Mouse (Mus musculus): ENCODE measurements at regions not wholly inside any gene's neighbourhood (a gene's known extent, or its start where the extent isn't known, plus 50 kb on each side); places are given as distances from the start of the nearest gene placed in this dataset.

DNA sequence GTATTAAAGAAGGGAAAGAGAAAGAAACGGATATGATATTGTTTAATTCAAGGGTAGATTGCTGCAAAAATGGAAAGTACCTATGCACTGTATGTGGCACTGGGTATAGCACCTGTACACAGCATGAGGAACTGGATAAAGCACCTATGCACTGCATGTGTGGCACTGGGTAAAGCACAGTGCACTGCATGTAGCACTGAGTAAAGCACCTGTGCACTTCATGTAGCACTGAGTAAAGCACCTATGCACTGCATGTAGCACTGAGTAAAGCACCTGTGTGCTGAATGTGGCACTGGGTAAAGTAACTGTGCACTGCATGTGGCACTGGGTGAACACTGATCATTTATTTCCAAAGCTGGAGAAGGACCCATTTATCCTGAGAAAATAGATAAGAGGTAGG lies 280.2 kb upstream of the Fam49a start:
- Histone ChIP-seq H3K27me3 (replicated peaks; ENCODE audit: control insufficient read depth, insufficient read depth, low read length) (no peaks in the 10 kb centered on the region), H3K4me3 (ENCODE audit: low read length) (no peak overlapping the region), H3K4me1 (ENCODE audit: control insufficient read depth, insufficient read depth, low read depth, low read length) (no peaks in the 10 kb centered on the region), H3K9me3 (ENCODE audit: control insufficient read depth, low read length) (no peaks in the 10 kb centered on the region), H3K27ac (ENCODE audit: low read depth, low read length) (no peak overlapping the region), H3K36me3 (ENCODE audit: control insufficient read depth, insufficient read depth, low read length) (no peaks in the 10 kb centered on the region), H3K4me2 (ENCODE audit: low read length) (no peak overlapping the region), H3K9ac (ENCODE audit: low read depth, low read length) (no peak overlapping the region)
- no peak for ATAC-seq
- 81% methylated on average over 1 of the region's 1 CpGs for WGBS

- no peaks in the 10 kb centered on the region for H3K27me3 ChIP-seq (replicated peaks; ENCODE audit: control insufficient read depth, insufficient read depth, low read length)
- H3K4me1 ChIP-seq (ENCODE audit: control insufficient read depth, insufficient read depth, low read depth, low read length): no peaks in the 10 kb centered on the region
- WGBS: 88% methylated on average over 1 of the region's 1 CpGs
- H3K36me3 ChIP-seq (ENCODE audit: control insufficient read depth, insufficient read depth, low read length): no peaks in the 10 kb centered on the region
- H3K4me2 ChIP-seq (ENCODE audit: low read length): no peak overlapping the region
- H3K9me3 ChIP-seq (ENCODE audit: control insufficient read depth, low read length): no peaks in the 10 kb centered on the region
- no peak overlapping the region for H3K4me3 ChIP-seq (ENCODE audit: low read length)
- no peak for ATAC-seq
- no peak overlapping the region for H3K27ac ChIP-seq (ENCODE audit: low read depth, low read length)
- no peak overlapping the region for H3K9ac ChIP-seq (ENCODE audit: low read depth, low read length)
Measured at GRCm38 (mm10) chr12:11993513-11993912, 268.4 kb upstream of the Fam49a start.

DNA sequence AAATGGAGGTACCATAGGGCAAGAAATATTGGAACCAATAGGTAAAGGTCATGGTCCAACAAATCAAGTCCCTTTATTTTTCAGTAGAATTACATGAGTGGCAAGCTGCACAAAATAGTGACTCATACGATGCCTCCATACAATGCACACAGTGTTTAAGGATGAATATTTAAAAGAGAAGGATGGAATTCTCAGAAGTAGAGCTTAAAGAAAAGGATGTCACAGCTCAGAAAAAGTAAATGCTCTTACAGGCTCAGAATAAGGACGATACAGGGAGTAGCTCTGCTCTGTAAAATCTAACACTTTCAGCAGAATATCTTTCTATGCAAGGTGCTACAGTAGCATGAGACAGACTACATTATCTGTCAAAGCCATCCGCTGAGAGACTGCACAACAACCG lies 262.7 kb upstream of the Fam49a start:
- H3K9ac ChIP-seq (ENCODE audit: low read depth, low read length): no peak overlapping the region
- WGBS: 81% methylated on average over 4 of the region's 4 CpGs
- H3K36me3 ChIP-seq (ENCODE audit: control insufficient read depth, insufficient read depth, low read length): no peaks in the 10 kb centered on the region
- no peak overlapping the region for H3K27ac ChIP-seq (ENCODE audit: low read depth, low read length)
- ATAC-seq: no peak
- no peak overlapping the region for H3K4me2 ChIP-seq (ENCODE audit: low read length)
- H3K4me1 ChIP-seq (ENCODE audit: control insufficient read depth, insufficient read depth, low read depth, low read length): no peaks in the 10 kb centered on the region
- H3K9me3 ChIP-seq (ENCODE audit: control insufficient read depth, low read length): no peaks in the 10 kb centered on the region
- no peaks in the 10 kb centered on the region for H3K27me3 ChIP-seq (replicated peaks; ENCODE audit: control insufficient read depth, insufficient read depth, low read length)
- no peak overlapping the region for H3K4me3 ChIP-seq (ENCODE audit: low read length)

- 29% methylated on average over 3 of the region's 3 CpGs for WGBS
- H3K36me3 ChIP-seq (ENCODE audit: control insufficient read depth, insufficient read depth, low read length): no peaks in the 10 kb centered on the region
- no peaks in the 10 kb centered on the region for H3K27me3 ChIP-seq (replicated peaks; ENCODE audit: control insufficient read depth, insufficient read depth, low read length)
- H3K4me2 ChIP-seq (ENCODE audit: low read length): no peak overlapping the region
- H3K9me3 ChIP-seq (ENCODE audit: control insufficient read depth, low read length): no peaks in the 10 kb centered on the region
- H3K4me1 ChIP-seq (ENCODE audit: control insufficient read depth, insufficient read depth, low read depth, low read length): no peaks in the 10 kb centered on the region
- no peak overlapping the region for H3K9ac ChIP-seq (ENCODE audit: low read depth, low read length)
- H3K4me3 ChIP-seq (ENCODE audit: low read length): no peak overlapping the region
- no peak for ATAC-seq
- H3K27ac ChIP-seq (ENCODE audit: low read depth, low read length): no peak overlapping the region
Measured at GRCm38 (mm10) chr12:12002414-12002813, 259.5 kb upstream of the Fam49a start.

DNA sequence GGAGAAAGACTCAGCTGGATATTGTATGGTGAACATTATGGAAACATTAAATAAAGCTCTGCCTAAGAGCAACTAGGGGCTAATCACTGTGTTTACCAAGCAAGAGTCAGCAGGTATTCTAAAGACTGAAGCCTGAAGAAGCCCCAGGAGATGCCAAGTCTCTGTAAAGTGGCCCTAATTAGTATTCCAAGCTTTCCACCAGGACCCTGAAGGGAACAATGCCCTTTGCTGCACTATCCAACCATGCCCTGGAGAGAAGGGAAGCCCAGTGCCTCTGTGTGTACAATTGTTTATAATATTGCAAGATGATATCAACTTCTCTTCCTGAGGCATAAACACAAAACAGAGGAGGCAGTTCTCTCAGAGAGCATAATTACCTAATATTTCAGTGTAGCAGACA lies 251.3 kb upstream of the Fam49a start:
- no peak overlapping the region for H3K4me2 ChIP-seq (ENCODE audit: low read length)
- H3K36me3 ChIP-seq (ENCODE audit: control insufficient read depth, insufficient read depth, low read length): no peaks in the 10 kb centered on the region
- H3K4me3 ChIP-seq (ENCODE audit: low read length): no peak overlapping the region
- no peaks in the 10 kb centered on the region; the same call in 1 of the 2 replicates for H3K4me1 ChIP-seq (ENCODE audit: control insufficient read depth, insufficient read depth, low read depth, low read length)
- H3K27ac ChIP-seq (ENCODE audit: low read depth, low read length): no peak overlapping the region
- ATAC-seq: peak; percentile 65
- no peaks in the 10 kb centered on the region for H3K27me3 ChIP-seq (replicated peaks; ENCODE audit: control insufficient read depth, insufficient read depth, low read length)
- no peaks in the 10 kb centered on the region for H3K9me3 ChIP-seq (ENCODE audit: control insufficient read depth, low read length)
- H3K9ac ChIP-seq (ENCODE audit: low read depth, low read length): no peak overlapping the region

GRCm38 (mm10) chr12:12023819-12024470 lies 238.0 kb upstream of the Fam49a start:
- Histone ChIP-seq H3K27ac (ENCODE audit: low read depth, low read length) (no peak overlapping the region), H3K4me2 (ENCODE audit: low read length) (no peak overlapping the region), H3K9ac (ENCODE audit: low read depth, low read length) (no peak overlapping the region), H3K27me3 (replicated peaks; ENCODE audit: control insufficient read depth, insufficient read depth, low read length) (no peaks in the 10 kb centered on the region), H3K4me3 (ENCODE audit: low read length) (no peak overlapping the region), H3K36me3 (ENCODE audit: control insufficient read depth, insufficient read depth, low read length) (no peaks in the 10 kb centered on the region), H3K4me1 (ENCODE audit: control insufficient read depth, insufficient read depth, low read depth, low read length) (no peaks in the 10 kb centered on the region), H3K9me3 (ENCODE audit: control insufficient read depth, low read length) (no peaks in the 10 kb centered on the region)
- ATAC-seq: no peak
- WGBS: 77% methylated on average over 6 of the region's 6 CpGs

GRCm38 (mm10) chr12:12030039-12030550 lies 231.8 kb upstream of the Fam49a start:
- no peak for ATAC-seq
- Histone ChIP-seq H3K4me3 (ENCODE audit: low read length) (no peak overlapping the region), H3K9ac (ENCODE audit: low read depth, low read length) (no peak overlapping the region), H3K27ac (ENCODE audit: low read depth, low read length) (no peak overlapping the region), H3K36me3 (ENCODE audit: control insufficient read depth, insufficient read depth, low read length) (no peaks in the 10 kb centered on the region), H3K9me3 (ENCODE audit: control insufficient read depth, low read length) (no peaks in the 10 kb centered on the region), H3K4me2 (ENCODE audit: low read length) (no peak overlapping the region), H3K4me1 (ENCODE audit: control insufficient read depth, insufficient read depth, low read depth, low read length) (no peaks in the 10 kb centered on the region), H3K27me3 (replicated peaks; ENCODE audit: control insufficient read depth, insufficient read depth, low read length) (no peaks in the 10 kb centered on the region)
- 83% methylated on average over 2 of the region's 2 CpGs for WGBS

DNA sequence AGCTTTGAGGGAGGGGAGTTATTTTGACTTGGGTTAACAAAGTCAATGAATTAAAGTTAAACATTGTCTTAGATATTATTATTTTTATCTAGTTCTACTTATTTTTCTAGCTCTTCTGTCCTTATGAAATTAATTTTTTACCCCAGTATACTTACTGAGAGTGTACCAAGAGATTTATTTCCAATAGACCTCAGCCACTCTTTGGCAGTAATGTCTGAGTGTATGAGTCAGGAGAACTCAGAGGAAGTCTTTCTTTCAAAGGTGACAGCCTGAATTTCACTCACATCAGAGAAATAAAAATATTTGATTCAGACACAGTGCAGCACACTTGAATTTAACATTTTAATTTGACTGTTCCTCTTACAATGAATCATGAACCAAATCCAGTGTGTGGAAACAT lies 227.4 kb upstream of the Fam49a start:
- H3K27ac ChIP-seq (ENCODE audit: low read depth, low read length): no peak overlapping the region
- H3K9me3 ChIP-seq (ENCODE audit: control insufficient read depth, low read length): no peaks in the 10 kb centered on the region
- no peak overlapping the region for H3K4me3 ChIP-seq (ENCODE audit: low read length)
- no peaks in the 10 kb centered on the region for H3K27me3 ChIP-seq (replicated peaks; ENCODE audit: control insufficient read depth, insufficient read depth, low read length)
- H3K9ac ChIP-seq (ENCODE audit: low read depth, low read length): no peak overlapping the region
- no peaks in the 10 kb centered on the region for H3K4me1 ChIP-seq (ENCODE audit: control insufficient read depth, insufficient read depth, low read depth, low read length)
- H3K36me3 ChIP-seq (ENCODE audit: control insufficient read depth, insufficient read depth, low read length): no peaks in the 10 kb centered on the region
- ATAC-seq: no peak
- no peak overlapping the region for H3K4me2 ChIP-seq (ENCODE audit: low read length)

GRCm38 (mm10) chr12:12039217-12039616 lies 222.7 kb upstream of the Fam49a start:
- Histone ChIP-seq H3K4me2 (ENCODE audit: low read length) (no peak overlapping the region), H3K9me3 (ENCODE audit: control insufficient read depth, low read length) (no peaks in the 10 kb centered on the region), H3K27me3 (replicated peaks; ENCODE audit: control insufficient read depth, insufficient read depth, low read length) (no peaks in the 10 kb centered on the region), H3K4me1 (ENCODE audit: control insufficient read depth, insufficient read depth, low read depth, low read length) (no peaks in the 10 kb centered on the region), H3K4me3 (ENCODE audit: low read length) (no peak overlapping the region), H3K27ac (ENCODE audit: low read depth, low read length) (no peak overlapping the region), H3K9ac (ENCODE audit: low read depth, low read length) (no peak overlapping the region), H3K36me3 (ENCODE audit: control insufficient read depth, insufficient read depth, low read length) (no peaks in the 10 kb centered on the region)
- 90% methylated on average over 1 of the region's 1 CpGs for WGBS
- no peak for ATAC-seq

GRCm38 (mm10) chr12:12062215-12062614 lies 199.7 kb upstream of the Fam49a start:
- Histone ChIP-seq H3K9ac (ENCODE audit: low read depth, low read length) (no peak overlapping the region), H3K27ac (ENCODE audit: low read depth, low read length) (no peak overlapping the region), H3K4me3 (ENCODE audit: low read length) (no peak overlapping the region), H3K4me1 (ENCODE audit: control insufficient read depth, insufficient read depth, low read depth, low read length) (no peaks in the 10 kb centered on the region), H3K9me3 (ENCODE audit: control insufficient read depth, low read length) (no peaks in the 10 kb centered on the region), H3K36me3 (ENCODE audit: control insufficient read depth, insufficient read depth, low read length) (no peaks in the 10 kb centered on the region), H3K27me3 (replicated peaks; ENCODE audit: control insufficient read depth, insufficient read depth, low read length) (no peaks in the 10 kb centered on the region), H3K4me2 (ENCODE audit: low read length) (no peak overlapping the region)
- ATAC-seq: no peak
- WGBS: 86% methylated on average over 4 of the region's 4 CpGs

Data from hindbrain, embryonic 16.5 days (tissue).